Mouse (Mus musculus): ENCODE data around the gene Rnf180. TPM values are rescaled to one million over a fixed set of nuclear protein-coding genes. Genes with fewer than 3 reads are reported as not detected.

Gene Rnf180
- polyA plus RNA-seq, 1 experiment from 2014 or later: 2.4 TPM

DNA sequence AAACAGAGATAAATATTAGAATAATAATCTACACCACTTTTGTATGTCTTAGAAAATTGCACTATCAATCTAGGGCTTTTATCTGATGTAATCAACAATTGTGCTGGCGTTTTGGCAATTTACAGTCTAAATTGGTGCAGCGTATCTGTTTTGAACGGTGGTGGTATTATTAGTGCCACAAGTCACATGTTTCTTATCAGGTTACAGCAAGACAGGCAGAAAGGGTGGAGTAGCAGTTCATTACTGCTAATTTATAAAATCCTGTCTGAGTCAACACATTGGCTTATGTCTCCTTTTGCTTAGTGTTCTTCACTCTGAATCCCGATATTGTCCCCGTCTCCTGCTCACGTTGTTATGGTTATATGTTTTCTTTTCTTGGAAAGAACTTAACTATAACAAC is 164.5 kb downstream of the Rnf180 start:
- no peak overlapping the region for H3K27ac ChIP-seq (ENCODE audit: poor library complexity, severe bottlenecking)
- H3K4me3 ChIP-seq: no peak overlapping the region
- no peaks in the 10 kb centered on the region for H3K9me3 ChIP-seq (replicated peaks)
- H3K27me3 ChIP-seq (replicated peaks): no peaks in the 10 kb centered on the region
- no peak overlapping the region for H3K4me2 ChIP-seq
- no peaks in the 10 kb centered on the region for H3K36me3 ChIP-seq
- H3K9ac ChIP-seq: no peak overlapping the region
- 69% methylated on average over 6 of the region's 6 CpGs for WGBS
- ATAC-seq (ENCODE audit: insufficient number of reproducible peaks, low FRiP score): no peak
- peaks cover 11% of the 10 kb centered on the region for H3K4me1 ChIP-seq (replicated peaks)

- no peak for ATAC-seq (ENCODE audit: insufficient number of reproducible peaks, low FRiP score)
- Histone ChIP-seq H3K4me2 (no peak overlapping the region), H3K27me3 (replicated peaks) (no peaks in the 10 kb centered on the region), H3K4me1 (replicated peaks) (no peaks in the 10 kb centered on the region), H3K9ac (no peak overlapping the region), H3K36me3 (no peaks in the 10 kb centered on the region), H3K4me3 (no peak overlapping the region), H3K9me3 (replicated peaks) (no peaks in the 10 kb centered on the region), H3K27ac (ENCODE audit: poor library complexity, severe bottlenecking) (no peak overlapping the region)
- 78% methylated on average over 3 of the region's 3 CpGs for WGBS
Observed at GRCm38 (mm10) chr13:105122092-105122491, 172.5 kb downstream of the Rnf180 start.

DNA sequence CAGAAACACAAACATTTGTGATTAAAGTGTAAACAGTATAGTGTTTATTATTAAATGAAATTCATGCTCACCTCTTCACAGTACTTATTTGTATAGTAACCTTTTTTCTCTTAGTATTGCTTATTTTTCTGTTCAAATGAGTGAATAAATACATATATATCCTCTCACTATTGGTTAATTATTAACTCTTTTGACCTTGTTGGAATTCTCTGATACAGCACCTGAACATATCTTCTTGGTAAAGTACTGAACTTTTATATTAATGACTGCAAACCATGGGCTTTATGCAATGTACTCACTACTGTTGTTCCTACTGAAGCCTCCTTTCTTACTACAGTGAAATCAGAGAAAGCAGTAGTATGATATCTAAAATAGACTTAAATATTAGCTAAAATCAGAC is 173.0 kb downstream of the Rnf180 start:
- Histone ChIP-seq H3K36me3 (no peaks in the 10 kb centered on the region), H3K9ac (no peak overlapping the region), H3K9me3 (replicated peaks) (no peaks in the 10 kb centered on the region), H3K4me1 (replicated peaks) (no peaks in the 10 kb centered on the region), H3K27ac (ENCODE audit: poor library complexity, severe bottlenecking) (no peak overlapping the region), H3K27me3 (replicated peaks) (no peaks in the 10 kb centered on the region), H3K4me2 (no peak overlapping the region), H3K4me3 (no peak overlapping the region)
- no peak for ATAC-seq (ENCODE audit: insufficient number of reproducible peaks, low FRiP score)

GRCm38 (mm10) chr13:105111599-105111998 is 183.0 kb downstream of the Rnf180 start:
- Histone ChIP-seq H3K9me3 (replicated peaks) (no peaks in the 10 kb centered on the region), H3K27ac (ENCODE audit: poor library complexity, severe bottlenecking) (no peak overlapping the region), H3K4me3 (no peak overlapping the region), H3K4me1 (replicated peaks) (no peaks in the 10 kb centered on the region), H3K27me3 (replicated peaks) (no peaks in the 10 kb centered on the region), H3K4me2 (no peak overlapping the region), H3K36me3 (no peaks in the 10 kb centered on the region), H3K9ac (no peak overlapping the region)
- 81% methylated on average over 6 of the region's 6 CpGs for WGBS
- ATAC-seq (ENCODE audit: insufficient number of reproducible peaks, low FRiP score): no peak

DNA sequence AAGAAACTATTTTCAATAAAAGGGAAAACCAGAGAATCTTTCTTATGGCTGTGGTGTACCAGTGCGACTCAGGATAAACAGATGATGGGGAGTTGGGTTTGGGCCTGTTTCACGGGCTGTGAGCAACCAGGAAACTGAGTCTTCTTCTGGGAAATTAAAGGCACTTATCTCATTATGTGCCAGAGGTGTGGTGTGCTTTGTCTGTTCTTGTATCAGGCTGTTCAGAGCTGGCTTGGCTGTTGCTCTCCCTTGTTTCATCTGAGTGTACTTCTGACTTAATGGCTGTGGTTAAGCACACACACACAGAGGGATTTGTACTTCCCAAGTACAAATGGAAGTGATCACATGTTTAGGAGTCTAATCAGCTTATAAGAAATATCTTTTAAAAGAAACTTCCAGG is 190.2 kb downstream of the Rnf180 start:
- no peaks in the 10 kb centered on the region for H3K9me3 ChIP-seq (replicated peaks)
- no peaks in the 10 kb centered on the region for H3K4me1 ChIP-seq (replicated peaks)
- H3K4me2 ChIP-seq: no peak overlapping the region
- H3K4me3 ChIP-seq: no peak overlapping the region
- ATAC-seq (ENCODE audit: insufficient number of reproducible peaks, low FRiP score): no peak
- H3K27ac ChIP-seq (ENCODE audit: poor library complexity, severe bottlenecking): no peak overlapping the region
- WGBS: 66% methylated on average over 2 of the region's 2 CpGs
- no peaks in the 10 kb centered on the region for H3K36me3 ChIP-seq
- H3K9ac ChIP-seq: no peak overlapping the region
- no peaks in the 10 kb centered on the region for H3K27me3 ChIP-seq (replicated peaks)

- no peaks in the 10 kb centered on the region for H3K36me3 ChIP-seq
- no peak overlapping the region for H3K9ac ChIP-seq
- H3K4me3 ChIP-seq: no peak overlapping the region
- no peaks in the 10 kb centered on the region for H3K4me1 ChIP-seq (replicated peaks)
- no peaks in the 10 kb centered on the region for H3K9me3 ChIP-seq (replicated peaks)
- no peak overlapping the region for H3K27ac ChIP-seq (ENCODE audit: poor library complexity, severe bottlenecking)
- WGBS: 63% methylated on average over 4 of the region's 4 CpGs
- no peak overlapping the region for H3K4me2 ChIP-seq
- ATAC-seq (ENCODE audit: insufficient number of reproducible peaks, low FRiP score): no peak
- H3K27me3 ChIP-seq (replicated peaks): no peaks in the 10 kb centered on the region
Observed at GRCm38 (mm10) chr13:105100705-105101104, 193.9 kb downstream of the Rnf180 start.

- no peak overlapping the region for H3K4me3 ChIP-seq
- 75% methylated on average over 2 of the region's 2 CpGs for WGBS
Observed at GRCm38 (mm10) chr13:105096316-105096715, 198.3 kb downstream of the Rnf180 start.

DNA sequence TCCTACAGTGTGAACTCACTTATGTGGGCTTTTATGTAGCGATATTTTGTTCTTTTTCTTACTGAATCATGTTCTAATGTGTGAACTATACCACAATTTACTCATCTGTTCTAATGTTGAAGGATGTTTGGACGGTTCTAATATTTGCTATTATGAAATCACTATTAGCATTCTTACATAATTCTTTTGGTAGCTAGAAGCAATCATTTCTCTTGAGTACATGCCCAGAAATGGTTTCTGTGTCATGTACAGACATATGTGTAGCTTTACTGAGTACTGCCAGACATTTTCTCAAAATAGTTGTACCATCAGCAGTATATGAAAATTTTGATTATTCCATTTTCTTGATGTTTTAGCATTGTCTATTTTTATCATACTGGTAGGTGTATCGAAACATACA is 205.3 kb downstream of the Rnf180 start:
- H3K9ac ChIP-seq: no peak overlapping the region
- H3K27ac ChIP-seq (ENCODE audit: poor library complexity, severe bottlenecking): no peak overlapping the region
- no peaks in the 10 kb centered on the region for H3K36me3 ChIP-seq
- 80% methylated on average over 3 of the region's 3 CpGs for WGBS
- no peaks in the 10 kb centered on the region for H3K9me3 ChIP-seq (replicated peaks)
- no peak overlapping the region for H3K4me3 ChIP-seq
- ATAC-seq (ENCODE audit: insufficient number of reproducible peaks, low FRiP score): no peak
- no peaks in the 10 kb centered on the region for H3K27me3 ChIP-seq (replicated peaks)
- no peak overlapping the region for H3K4me2 ChIP-seq
- H3K4me1 ChIP-seq (replicated peaks): no peaks in the 10 kb centered on the region

More at GRCm38 (mm10) chr13:105096316-105096715, 198.3 kb downstream of the Rnf180 start:
- ATAC-seq (ENCODE audit: insufficient number of reproducible peaks, low FRiP score): no peak
- Histone ChIP-seq H3K27me3 (replicated peaks) (no peaks in the 10 kb centered on the region), H3K4me2 (no peak overlapping the region), H3K27ac (ENCODE audit: poor library complexity, severe bottlenecking) (no peak overlapping the region), H3K9ac (no peak overlapping the region), H3K9me3 (replicated peaks) (no peaks in the 10 kb centered on the region), H3K36me3 (no peaks in the 10 kb centered on the region), H3K4me1 (replicated peaks) (no peaks in the 10 kb centered on the region)

DNA sequence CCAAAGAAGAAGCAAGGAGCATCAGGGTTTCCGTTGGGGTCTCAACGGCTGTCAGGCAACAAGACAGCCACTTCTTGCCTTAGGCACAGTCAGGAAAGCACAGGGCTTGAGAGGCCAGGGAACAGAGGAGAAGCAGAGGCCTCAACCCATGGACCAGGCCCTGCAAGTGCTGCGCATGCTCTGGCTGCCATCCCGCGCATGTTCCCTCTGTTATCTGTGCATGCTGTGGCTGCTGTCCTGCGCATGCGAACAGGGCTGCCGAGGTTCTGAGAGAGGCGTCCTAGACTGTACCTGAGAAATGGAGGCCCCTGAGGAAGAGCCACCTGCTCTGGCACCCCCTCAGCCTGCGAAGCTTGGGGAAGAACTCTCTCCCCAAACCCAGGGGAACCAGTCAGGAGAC is 212.8 kb downstream of the Rnf180 start, which contains the start of gene 4933425L06Rik:
4933425L06Rik (plus strand) TSS at position 261 of the 400 bp plus-strand sequence.
- no peak within 1 kb of the TSS for H3K4me2 ChIP-seq
- 79% methylated on average over 10 of the region's 10 CpGs for WGBS

More for the DNA sequence above, 212.8 kb downstream of the Rnf180 start, which contains the start of gene 4933425L06Rik:
- Histone ChIP-seq H3K4me1 (replicated peaks) (no peaks in the 10 kb centered on the region), H3K4me3 (no peak within 1 kb of the TSS), H3K27me3 (replicated peaks) (no peaks in the 10 kb centered on the region), H3K9me3 (replicated peaks) (no peaks in the 10 kb centered on the region), H3K9ac (no peak within 1 kb of the TSS), H3K36me3 (no peaks in the 10 kb centered on the region), H3K27ac (ENCODE audit: poor library complexity, severe bottlenecking) (no peak within 1 kb of the TSS)
- ATAC-seq (ENCODE audit: insufficient number of reproducible peaks, low FRiP score): no peak

Other genes with a start within 250 kb of the Rnf180 start
- gene Rgs7bp, start 239.9 kb downstream of the Rnf180 start, polyA plus RNA-seq (2016; fragmentation: Nextera tagmentation; extraction: Ambion mirVana): 3.5 and 3.6 TPM in 2 replicates
- gene 4933425L06Rik, start 212.7 kb downstream of the Rnf180 start, polyA plus RNA-seq (2016; fragmentation: Nextera tagmentation; extraction: Ambion mirVana): not detected in 2 replicates
- gene Htr1a, start 148.8 kb upstream of the Rnf180 start, polyA plus RNA-seq (2016; fragmentation: Nextera tagmentation; extraction: Ambion mirVana): not detected in 2 replicates

Measured in heart, embryonic 12.5 days (tissue).